Mouse (Mus musculus): ENCODE data around the gene Tmc8. TPM values are rescaled to one million over a fixed set of nuclear protein-coding genes. Genes with fewer than 3 reads are reported as not detected.
"Not testable (repeated sequence)": the region's sequence is repeated elsewhere in the genome, so short reads cannot be mapped to it uniquely, and the experiment has no call there.

The Tmc8 gene
- total RNA-seq, 2 experiments from 2014 or later, result 4.0 to 4.1 TPM

- intact Hi-C loops (cut with DNase I), result no loop called here
- DNase-seq, result no peak
These were observed 40.0 kb downstream of the Tmc8 start for GRCm38 (mm10) chr11:117821868-117822267.

- DNase-seq, result peak in 1 of 2 experiments; percentile 52
- intact Hi-C loops (cut with DNase I), result no loop called here
These were observed 40.9 kb downstream of the Tmc8 start for GRCm38 (mm10) chr11:117822728-117823241.

GRCm38 (mm10) chr11:117823411-117823810, 41.5 kb downstream of the Tmc8 start:
- no peak for DNase-seq
- intact Hi-C loops (cut with DNase I), result no loop called here

GRCm38 (mm10) chr11:117824060-117824969, 42.4 kb downstream of the Tmc8 start:
- peak; percentile 85 for DNase-seq
- intact Hi-C loops (cut with DNase I), result loop anchor here (1.0 to 2.0 kb wide), 3 partner anchors 34 to 439 kb away; partner anchors contain the start of genes Tmc6 and Tmc8

DNA sequence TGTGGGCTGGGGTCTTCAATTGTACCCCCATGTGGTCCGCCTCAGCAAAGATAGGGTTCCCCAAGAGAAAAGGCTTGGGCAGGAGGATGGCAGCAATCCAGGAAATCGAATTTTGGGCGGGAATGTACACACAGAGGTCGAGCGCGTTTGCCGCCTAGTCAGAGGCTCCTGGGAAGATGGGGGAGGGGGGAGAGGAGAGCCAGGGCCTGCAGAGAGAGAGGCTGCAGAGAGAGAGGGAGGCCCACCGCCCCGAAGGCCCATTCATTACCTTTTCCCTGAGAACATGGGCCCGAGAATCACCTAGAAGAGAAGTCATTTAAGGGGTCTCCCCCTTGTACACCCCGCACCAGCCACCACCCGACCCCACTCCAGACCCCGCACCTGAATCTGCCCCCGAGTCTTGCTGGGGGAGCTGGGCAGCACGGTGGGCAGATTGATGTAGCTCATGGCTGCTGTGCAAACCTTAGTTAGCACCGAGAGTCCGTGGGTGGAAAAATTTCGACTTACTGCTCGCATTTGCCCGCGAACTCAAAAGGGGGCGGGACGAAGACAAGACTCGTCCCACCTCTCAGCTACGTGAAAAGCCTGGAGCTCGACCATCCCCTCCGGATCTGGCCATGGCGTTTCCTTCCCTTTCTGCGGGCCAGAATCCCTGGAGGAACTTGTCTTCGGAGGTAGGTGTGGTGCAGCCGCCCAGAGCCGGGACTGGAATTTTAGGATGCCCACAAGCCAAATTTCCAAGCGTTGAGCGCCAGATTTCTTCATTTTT, 43.6 kb downstream of the Tmc8 start, which contains the start of the genes Afmid and Tk1:
TSS of gene Afmid (plus strand) at position 592 of the 769 bp plus-strand sequence.
TSS of gene Tk1 (minus strand) at position 760 of the 769 bp plus-strand sequence.
- DNase-seq, result peak; percentile 67 to 68
- intact Hi-C loops (cut with DNase I), result loop anchor here (1.0 to 5.0 kb wide), 3 partner anchors 43 to 343 kb away; partner anchors contain the start of genes Gm11733, Tmc6 and Tmc8

DNA sequence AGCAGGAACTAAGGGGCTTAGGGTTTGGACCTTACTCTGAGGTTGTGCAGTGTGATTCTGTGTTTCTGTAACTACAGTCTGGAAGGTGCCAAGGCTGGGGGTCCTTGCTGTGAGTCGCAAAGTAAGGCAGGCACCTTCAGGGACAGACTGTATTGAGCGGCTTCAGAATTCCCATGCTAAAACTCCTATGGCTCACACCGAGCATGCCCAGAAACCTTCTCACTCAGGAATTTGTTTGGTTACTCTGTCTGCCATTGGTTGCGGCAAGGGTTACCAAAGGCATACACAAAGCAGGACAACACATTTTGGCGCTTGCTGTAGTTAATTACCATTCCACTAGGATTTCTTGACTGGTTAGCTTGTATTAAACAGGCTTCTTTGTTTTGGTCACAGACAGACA, 44.3 kb downstream of the Tmc8 start:
- intact Hi-C loops (cut with DNase I), result loop anchor here (5.0 kb wide), 1 partner anchor 344 kb away; the partner anchor contains the start of gene Gm11733
- no peak for DNase-seq

DNA sequence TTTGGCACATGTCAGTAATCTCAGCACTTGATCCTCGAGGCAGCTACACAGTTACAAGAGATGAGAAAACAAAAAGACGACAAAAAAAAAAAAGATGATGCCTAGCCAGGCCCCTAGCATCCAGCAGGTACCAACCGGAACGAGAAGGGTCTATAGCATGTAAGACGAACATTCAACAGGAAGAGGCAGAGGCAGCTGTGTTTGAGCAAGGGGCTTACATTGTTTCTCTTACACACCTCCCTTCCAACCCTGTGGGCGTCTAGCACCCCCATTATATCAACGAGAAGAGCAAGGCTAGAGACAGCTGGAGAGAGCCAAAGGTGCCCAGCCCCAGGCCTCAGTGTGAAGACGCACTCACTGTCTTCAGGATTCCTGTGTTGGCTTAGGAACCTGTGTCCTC, 45.0 kb downstream of the Tmc8 start:
- no peak for DNase-seq
- intact Hi-C loops (cut with DNase I), result loop anchor here (5.0 kb wide), 1 partner anchor 345 kb away; the partner anchor contains the start of gene Gm11733

- intact Hi-C loops (cut with DNase I), result loop anchor here (5.0 kb wide), 1 partner anchor 345 kb away; the partner anchor contains the start of gene Gm11733
- no peak for DNase-seq
These were observed 45.5 kb downstream of the Tmc8 start for GRCm38 (mm10) chr11:117827386-117827785.

GRCm38 (mm10) chr11:117828149-117828887, 46.4 kb downstream of the Tmc8 start:
- intact Hi-C loops (cut with DNase I), result loop anchor here (5.0 kb wide), 1 partner anchor 346 kb away; the partner anchor contains the start of gene Gm11733
- no peak for DNase-seq

- intact Hi-C loops (cut with DNase I), result loop anchor here (5.0 kb wide), 1 partner anchor 347 kb away; the partner anchor contains the start of gene Gm11733
- DNase-seq, result peak in 1 of 2 experiments; percentile 65
These were observed 47.2 kb downstream of the Tmc8 start for GRCm38 (mm10) chr11:117828888-117829604.

GRCm38 (mm10) chr11:117829671-117830215, 47.9 kb downstream of the Tmc8 start:
- intact Hi-C loops (cut with DNase I), result loop anchor here (5.0 kb wide), 1 partner anchor 347 kb away; the partner anchor contains the start of gene Gm11733
- DNase-seq, result no peak

DNA sequence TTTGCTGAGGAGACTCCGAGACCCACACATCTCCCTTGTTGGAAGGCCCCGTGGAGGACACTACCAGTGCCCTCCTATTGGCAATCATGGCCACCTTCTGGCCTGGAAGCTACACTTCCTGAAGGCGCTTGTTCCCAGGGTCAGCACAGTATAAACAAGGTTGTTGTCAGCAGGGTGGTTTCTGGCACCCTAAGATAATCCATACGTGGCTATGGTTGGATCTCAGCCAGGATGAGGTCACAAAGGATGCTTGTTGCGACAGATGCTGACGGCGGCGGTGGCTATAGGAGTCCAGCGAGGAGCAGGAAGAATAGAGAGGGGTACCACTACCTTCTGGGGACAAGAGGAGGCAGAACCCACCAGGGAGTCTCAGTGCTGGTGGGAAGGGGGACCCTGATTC, 48.5 kb downstream of the Tmc8 start:
- intact Hi-C loops (cut with DNase I), result no loop called here
- no peak for DNase-seq

DNA sequence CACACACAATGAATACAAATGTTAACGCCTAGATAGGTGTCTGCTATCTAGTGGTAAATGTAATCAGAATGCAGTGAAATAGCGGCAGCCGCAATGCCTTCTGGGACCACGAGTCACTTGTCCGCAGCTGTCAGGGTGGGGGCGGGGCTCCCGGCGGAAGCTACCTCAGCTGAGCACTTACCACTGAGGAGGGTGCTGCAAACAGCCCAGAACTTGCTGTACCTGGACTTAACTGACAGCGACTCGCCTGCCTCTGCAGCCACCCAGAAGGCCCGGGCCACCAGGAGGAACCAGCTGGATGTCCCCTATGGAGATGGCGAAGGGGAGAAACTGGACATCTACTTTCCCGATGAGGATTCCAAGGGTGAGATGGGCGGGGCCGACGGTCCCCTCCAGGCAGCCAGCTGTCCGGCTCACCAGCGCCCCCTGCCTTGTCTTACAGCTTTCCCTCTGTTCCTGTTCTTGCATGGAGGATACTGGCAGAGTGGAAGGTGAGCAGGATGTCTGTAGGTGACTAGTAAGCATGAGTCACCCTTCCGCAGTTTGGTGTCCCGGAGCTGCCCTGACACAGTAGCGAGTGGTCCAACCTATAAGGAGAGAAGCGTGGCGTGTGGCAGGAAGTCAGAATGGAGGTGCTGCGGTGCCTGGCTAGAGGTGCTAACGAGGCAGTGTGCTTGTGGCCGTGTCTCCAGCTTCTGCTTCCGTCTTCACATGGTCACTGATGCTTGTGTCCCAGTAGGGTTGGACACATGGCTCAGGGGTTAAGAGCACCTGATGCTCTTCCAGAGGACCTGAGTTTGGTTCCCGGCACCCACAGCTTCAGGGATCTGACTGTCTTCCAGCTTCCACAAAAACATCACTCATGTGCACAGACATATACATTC, 50.5 kb downstream of the Tmc8 start:
- peak; percentile 75 to 80 for DNase-seq
- intact Hi-C loops (cut with DNase I), result no loop called here

GRCm38 (mm10) chr11:117833509-117833908, 51.6 kb downstream of the Tmc8 start:
- intact Hi-C loops (cut with DNase I); DNase-seq: not testable (repeated sequence)

DNA sequence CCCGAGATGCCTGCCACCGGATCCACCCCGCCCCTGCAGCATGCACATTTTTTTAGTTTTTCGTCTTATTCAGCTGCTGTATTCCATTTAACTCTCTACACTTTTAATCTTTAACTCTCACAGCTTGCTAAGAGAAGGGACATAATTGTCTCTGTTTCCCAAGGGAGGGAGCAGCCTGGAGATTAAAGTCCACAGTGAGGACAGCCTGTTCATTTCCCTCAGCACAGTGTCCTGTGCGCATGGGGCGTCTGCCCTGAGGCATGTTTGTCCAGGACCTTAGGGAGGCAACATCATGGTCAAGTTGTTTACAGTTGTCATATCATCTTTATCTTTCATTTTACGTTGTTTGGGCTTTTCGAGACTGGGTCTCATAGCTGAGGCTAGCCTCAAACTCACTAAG, 52.2 kb downstream of the Tmc8 start:
- intact Hi-C loops (cut with DNase I), result no loop called here
- DNase-seq, result no peak

DNA sequence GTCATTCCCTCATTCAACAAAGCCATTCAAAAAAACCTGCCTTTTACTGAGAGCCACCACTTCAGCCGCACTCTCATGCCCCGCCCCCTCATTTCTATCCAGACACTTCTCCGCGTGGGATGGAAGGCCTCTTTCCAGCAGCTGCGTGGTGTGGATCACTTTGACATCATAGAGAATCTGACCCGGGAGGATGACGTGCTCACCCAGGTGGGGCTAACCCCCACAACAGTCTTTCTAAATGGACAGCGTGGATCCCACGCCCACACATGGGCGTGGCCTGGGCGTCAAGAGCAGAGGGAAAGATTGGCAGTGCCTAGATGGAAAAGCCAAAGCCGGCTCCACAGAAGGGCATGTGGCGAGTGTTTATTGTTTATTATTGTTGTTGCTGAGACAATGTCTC, 54.4 kb downstream of the Tmc8 start:
- DNase-seq, result no peak
- intact Hi-C loops (cut with DNase I), result no loop called here

- DNase-seq, result no peak
- intact Hi-C loops (cut with DNase I), result no loop called here
These were observed 56.7 kb downstream of the Tmc8 start for GRCm38 (mm10) chr11:117838572-117838971.

- DNase-seq, result no peak
- intact Hi-C loops (cut with DNase I), result no loop called here
These were observed 57.1 kb downstream of the Tmc8 start for GRCm38 (mm10) chr11:117839021-117839420.

Data from heart, postnatal 36 days (tissue).